Comparison of ENCODE assay signal across 1 mouse cellular context in the genomic region with DNA sequence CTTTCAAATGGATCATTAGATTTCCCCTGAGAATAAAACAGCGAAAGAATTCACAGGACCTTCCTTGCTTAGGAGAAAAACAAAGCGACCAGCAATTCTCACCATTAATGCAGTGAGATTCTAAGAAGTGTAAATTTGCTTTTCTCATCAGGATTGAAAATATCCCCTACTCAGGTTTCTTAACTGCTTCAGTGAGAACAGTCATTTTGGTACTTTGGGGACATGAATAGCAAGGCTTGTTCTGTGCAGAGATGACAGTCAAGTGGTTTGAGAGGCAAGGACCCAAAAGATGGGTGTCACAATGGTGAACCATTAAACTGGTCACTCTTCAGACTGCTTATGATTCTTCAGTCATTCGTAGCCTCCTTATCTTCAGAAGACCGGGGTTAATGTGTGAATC.
A peak's percentile ranks its signal among the peaks of the same experiment; 100 is the strongest.
TF ChIP-seq lines count a peak whose summit lies in the region.

No protein-coding gene starts in this region.

TF ChIP-seq in CH12.LX, 34 proteins besides CTCF, POLR2A, EP300 and RAD21 (continued from another document):
- peak; percentile 38; the same call in 1 of the 2 replicates for TF ChIP-seq MAFK (IDR thresholded peaks at IDR 0.05; ENCODE audit: insufficient replicate concordance, low read length)
- 0 out of 2 replicates have a peak, but pooled peaks have one; percentile 26 for TF ChIP-seq JUND (conservative IDR thresholded peaks at IDR 0.05; ENCODE audit: low read depth, low read length)
- no peak for TF ChIP-seq BHLHE40 (IDR thresholded peaks at IDR 0.05; ENCODE audit: low read depth, low read length)
- TF ChIP-seq NELFE (IDR thresholded peaks at IDR 0.05; ENCODE audit: low read depth, low read length): no peak
